Mouse (Mus musculus) E14TG2a.4 (cell line): ENCODE results near the gene Ccdc33.

ENCODE experiments used
- CTCF ChIP-seq: conservative IDR thresholded peaks from 2 replicates; pipeline ENCODE4 v1.5.1; 2014; ENCODE audit warnings: low read length
- POU5F1 ChIP-seq: IDR thresholded peaks from 2 replicates; pipeline ENCODE4 v1.6.1; 2014; ENCODE audit warnings: low read length, borderline replicate concordance

DNA sequence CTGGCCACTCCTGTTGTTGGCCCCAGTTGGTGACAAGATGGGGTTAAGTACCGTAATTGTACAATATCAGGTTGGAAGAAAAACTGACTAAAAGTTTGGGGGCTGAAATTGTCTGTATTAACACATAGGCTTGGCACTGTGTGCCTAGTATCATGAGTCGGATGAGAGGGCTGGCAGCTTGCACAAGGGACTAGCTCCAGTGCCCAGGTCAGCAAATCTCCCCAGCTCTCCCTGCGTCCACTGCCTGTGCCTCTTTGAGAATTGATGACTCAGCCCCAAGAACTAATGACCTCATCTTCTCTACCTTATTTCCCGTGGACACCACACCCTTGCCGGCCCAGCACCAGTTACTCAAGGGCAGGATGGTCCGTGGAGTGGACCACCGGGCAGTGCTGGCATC is 68.8 kb downstream of the Ccdc33 start:
- no peak for TF ChIP-seq CTCF
- TF ChIP-seq POU5F1: no peak
